Mouse (Mus musculus) thymus, adult 2 months (tissue): ENCODE measurements around the gene Spata13.

ENCODE experiments used
- CTCF ChIP-seq: fragments of 200-500 bp; IDR thresholded peaks from 2 replicates; pipeline ENCODE4 v1.5.1; 2012; ENCODE audit warnings: mild to moderate bottlenecking, control low read depth, low read length, moderate library complexity, borderline replicate concordance; ENCODE audit not compliant: control insufficient read depth, poor library complexity, insufficient read depth; ENCODE audit errors: extremely low read depth
- POLR2A ChIP-seq: fragments of 200-500 bp; IDR thresholded peaks from 2 replicates; pipeline ENCODE4 v1.6.1; 2012; ENCODE audit warnings: mild to moderate bottlenecking, low read length, control low read depth, moderate library complexity; ENCODE audit not compliant: control insufficient read depth, poor library complexity, insufficient read depth; ENCODE audit errors: extremely low read depth

DNA sequence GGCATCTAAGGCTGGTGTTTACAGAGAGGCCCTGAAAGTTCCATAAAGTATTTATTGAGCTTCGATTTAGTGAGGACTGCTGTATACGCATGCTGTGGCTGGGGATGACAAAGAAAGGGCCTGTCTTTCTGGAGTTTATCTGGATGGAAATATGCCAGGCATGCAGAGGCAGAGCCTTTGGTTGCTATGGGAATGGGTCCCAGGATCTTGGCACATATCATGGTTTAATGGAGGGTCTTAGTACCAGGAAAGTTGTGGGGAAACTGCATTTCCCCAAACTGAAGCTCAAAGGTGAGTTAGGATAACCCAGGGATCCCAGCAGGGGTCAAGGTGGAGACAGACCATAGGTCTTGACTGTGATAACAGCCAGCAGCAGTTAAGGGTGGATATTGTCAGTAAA lies 37.7 kb downstream of the Spata13 start:
- no peak for TF ChIP-seq CTCF
- TF ChIP-seq POLR2A, result no peak
